Mouse (Mus musculus): ENCODE results near the gene Calml4.
"Not testable (repeated sequence)": the region's sequence is repeated elsewhere in the genome, so short reads cannot be mapped to it uniquely, and the experiment has no call there.

Gene Calml4

DNA sequence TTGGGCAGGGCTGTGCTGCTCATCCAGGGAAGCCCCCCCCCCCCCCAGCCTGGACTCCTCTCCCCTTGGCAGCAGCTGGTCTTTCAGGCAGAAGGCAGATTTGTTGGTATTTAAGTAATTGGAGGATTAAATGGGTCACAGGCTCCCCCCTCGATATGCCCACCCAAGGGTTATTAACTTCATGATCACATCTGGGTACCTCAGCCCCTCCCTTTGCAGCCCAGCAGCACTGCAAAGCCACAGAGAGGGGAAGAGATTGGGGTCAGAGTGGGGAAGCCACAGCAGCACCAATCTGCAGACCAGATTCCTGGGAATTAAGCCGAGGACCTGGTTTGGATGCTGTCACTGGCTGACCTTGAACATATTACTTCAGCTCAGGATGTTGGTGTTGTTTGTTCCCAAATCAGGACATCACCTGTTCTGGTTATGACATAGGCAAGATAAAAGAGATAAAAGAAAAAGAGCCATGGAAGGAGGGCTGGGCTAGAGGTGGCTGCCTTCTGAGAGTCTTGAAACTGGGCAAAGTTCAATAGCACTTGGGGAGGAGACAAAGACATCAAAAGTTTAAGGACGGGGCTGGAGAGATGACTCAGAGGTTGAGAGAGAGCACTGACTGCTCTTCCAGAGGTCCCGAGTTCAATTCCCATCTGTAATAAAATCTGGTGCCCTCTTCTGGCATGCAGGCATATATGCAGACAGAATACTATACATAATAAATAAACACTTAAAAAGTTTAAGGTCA is 22.0 kb upstream of the Calml4 start:
- no peak for DNase-seq

DNA sequence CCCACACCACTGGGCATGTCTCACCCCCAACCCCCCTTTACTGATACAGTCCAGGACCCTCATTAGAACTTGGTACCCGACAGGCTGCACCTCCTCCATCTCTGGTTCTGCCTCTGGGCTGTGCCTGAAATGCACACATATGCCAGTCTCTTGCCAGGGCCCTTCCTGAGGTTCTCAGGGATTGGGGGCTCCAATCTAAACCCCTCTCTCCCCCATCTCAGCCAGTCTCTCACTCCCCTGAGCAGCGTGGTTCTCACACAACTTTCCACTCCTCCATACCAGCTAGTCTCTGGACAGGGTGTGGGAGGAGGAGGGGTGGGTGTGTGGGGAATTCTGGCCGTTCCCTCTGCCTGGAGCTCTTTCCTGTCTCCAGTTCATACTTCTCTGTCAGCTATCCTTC is 20.3 kb upstream of the Calml4 start:
- DNase-seq: no peak

DNA sequence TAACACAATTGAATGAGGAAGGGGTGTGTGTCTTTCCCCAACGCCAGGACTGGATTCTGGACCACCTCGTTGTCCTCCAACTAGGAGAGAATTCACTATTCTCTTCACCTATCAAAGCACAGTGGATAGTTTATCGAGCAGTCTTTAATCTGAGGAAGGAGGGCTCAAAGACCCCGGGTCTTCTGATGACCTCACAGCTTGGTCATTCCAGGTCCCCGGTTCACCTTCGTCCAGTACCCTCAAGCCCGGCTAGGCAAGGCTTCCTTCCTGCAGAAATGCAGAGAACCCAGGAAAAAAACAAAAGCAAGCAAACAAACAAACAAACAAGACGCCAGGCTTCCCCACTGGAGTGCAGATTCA is 19.8 kb upstream of the Calml4 start:
- DNase-seq: no peak

DNA sequence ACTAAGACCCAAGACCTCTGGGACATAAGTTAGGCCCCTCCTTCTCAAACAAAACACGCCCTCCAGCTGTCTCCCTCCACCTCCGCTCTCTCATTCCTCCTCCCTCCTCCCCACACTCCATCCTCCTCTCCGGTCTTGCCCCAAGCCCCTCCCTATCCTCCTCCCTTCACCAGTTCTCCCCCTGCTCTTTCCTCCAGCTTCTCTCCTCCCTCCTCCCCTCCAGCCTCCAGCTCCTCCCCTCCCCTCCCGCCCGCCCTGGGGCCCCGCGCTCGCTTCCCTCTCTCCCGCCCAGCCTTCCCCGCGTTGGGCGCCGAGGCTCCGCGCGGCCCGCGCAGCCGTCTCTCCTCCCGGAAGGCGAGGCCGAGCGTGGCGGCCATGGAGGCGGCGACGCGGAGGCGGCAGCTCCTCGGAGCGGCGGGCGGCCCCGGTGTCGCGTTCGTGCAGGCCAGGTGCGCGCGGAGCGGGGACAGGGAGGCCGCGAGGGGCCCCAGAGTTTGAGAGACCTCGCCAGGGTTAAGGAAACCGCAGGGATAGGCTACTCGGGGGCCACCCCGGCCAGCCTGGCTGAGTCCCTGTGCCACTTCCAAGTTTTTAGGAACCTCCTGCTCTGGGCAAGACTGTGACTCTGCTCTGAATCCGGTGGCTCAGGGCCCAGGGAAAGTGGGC is 19.2 kb upstream of the Calml4 start, which contains the start of gene Cln6:
Gene Cln6, plus strand, starts transcription at position 280 of the 666 bp plus-strand sequence.
- DNase-seq: peak; percentile 86

DNA sequence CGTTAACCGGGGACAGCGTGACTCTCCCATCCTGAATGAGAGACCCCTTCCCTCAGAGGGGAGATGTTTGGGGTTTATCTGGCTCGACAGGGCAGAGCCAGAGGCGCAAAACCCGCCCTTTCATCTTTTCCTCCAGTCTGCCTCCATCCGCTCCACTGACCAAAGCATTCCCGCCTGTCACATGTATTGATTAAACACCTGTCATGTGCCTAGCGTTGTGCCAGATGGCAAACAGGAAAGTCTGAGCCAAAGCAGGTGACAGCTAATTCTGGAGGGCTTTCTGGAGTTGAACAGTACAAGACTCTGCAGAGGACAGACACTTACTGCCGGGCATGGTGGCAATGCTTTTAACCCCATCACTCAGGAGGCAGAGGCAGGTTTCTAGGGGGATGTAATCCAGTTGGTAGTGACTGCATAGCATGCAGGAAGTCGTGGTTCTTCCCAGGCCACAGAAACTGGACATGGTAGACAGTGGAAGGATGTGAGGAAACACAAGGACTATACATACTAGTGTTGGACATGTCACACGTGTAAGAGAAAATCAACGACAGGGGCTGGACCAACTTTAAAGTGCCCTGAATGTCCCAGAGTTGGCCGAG is 18.6 kb upstream of the Calml4 start:
- peak; percentile 68 for DNase-seq

DNA sequence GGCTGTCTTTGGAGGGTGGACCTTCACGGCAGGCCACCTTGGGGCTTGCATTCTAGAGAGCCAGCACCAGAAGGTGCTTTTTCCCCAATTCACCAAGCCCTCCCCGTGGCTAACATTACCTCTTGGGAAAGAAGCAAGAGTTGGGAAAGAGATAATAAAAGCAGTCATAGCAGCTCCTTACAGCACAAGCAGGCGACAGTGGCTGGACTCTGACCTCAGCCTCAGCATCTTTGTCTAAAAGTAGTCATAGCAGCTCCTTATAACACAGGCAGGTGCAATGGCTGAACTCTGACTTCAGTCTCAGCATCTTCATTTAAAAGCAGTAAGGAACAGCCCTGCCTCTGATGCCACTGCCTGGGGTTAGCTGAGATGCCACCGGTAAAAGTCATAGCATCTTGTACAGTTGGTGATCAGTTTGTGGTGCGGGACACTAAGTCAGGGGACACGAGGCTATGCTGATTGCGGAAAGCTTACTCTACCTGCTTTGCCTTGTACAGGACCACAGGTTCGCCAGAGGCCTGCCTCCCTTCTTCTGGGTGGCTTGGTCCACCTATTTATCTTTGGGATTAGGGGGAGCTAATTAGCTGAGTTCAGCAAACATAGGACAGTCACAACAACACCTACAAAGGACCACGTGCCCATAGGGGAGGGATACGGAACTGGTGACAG is 14.4 kb upstream of the Calml4 start:
- no peak for DNase-seq

DNA sequence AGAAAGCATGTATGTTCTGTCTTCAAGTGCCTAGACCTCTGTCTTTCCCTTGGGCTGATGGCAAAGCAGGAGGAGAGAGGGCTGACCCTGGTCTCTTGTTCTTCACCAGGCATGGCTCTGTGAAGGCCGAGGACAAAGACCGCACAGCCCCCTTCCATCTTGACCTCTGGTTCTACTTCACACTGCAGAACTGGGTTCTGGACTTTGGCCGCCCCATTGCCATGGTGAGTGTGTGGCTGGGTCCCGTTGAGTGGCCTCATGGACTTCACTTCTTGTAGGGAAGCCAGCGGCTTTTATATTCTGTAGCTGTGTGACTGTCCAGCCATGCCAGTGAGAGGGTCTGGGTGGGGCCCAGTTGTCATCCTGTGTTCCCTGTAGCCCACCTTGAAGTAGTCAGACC is 13.4 kb upstream of the Calml4 start:
- no peak for DNase-seq

DNA sequence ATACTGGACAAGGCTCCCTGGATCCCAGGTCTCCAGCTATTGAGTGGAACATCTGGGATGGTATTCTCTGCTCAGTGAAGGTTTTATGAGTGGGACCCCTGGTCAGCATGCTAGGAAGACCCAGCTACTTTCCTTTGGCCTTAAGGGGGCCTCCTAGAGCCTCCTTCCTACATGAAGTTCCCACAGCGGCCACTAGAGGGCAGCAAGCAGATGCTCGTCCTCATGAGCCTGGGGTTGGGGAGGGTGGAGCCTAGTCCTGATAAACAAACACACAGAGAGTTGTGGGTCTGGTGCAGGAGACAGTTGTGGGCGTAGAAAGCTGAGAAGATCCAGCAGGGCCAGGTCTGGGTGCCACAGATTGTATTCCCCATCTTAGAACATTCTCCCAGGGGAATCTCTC is 10.2 kb upstream of the Calml4 start:
- DNase-seq: peak; percentile 87

DNA sequence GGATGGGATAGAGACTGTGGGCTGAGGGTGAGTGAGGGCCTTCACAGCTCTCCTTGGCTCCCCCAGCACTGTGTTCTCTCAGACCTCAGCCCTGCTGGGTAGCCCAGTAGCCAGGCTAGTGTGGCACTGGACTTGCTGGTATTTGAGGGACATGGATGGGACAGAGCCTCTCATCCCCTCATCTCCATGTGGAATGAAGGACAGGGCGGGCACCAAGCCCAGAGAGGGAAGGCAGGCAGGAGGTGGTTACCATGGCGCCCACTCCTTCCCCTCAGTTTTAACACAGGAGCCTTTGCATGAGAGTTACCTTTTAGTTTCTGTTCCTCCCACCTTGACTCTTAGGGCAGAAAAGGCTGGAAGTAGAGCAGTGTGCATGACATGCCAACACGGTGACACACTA is 9.2 kb upstream of the Calml4 start:
- DNase-seq: no peak

DNA sequence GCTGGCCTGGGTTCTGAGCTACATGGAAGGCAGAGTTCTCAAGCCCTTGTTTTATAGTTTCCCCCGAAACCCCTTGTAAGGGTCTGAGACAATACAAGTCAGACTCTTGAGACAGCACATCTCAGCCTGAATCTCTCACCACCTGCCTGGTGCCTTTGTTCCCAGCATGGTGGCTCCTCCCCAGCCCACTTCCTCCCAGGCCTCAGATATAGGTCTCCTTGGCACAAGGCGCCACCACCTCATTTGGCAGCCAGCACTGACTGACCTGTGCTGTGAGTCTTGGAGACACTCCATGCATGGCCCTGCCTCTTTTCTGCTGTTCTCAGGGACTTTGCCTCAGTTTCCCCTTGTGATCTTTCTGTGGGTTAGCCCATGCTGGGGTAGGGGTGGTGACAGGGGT is 6.3 kb upstream of the Calml4 start:
- DNase-seq: no peak

DNA sequence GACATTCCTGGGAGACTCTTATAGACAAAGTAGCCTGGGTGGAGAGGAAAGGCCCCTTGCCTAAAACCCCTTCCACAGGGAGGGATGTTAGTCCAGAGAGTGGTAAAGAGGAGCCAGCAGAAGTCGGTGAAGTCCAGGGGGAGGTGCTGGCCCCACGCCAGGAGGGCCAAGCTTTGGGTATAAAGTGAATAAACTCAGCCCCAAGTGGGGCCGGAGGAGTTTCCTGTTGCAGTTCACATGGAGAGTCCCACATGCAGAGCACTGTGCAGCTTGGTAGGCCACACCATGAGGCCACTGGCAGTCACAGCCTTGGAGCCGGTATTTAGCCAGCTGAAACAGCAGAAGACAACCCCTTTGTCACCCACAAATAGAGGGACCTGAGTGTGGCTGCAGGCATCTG is 3.4 kb upstream of the Calml4 start:
- DNase-seq: no peak

DNA sequence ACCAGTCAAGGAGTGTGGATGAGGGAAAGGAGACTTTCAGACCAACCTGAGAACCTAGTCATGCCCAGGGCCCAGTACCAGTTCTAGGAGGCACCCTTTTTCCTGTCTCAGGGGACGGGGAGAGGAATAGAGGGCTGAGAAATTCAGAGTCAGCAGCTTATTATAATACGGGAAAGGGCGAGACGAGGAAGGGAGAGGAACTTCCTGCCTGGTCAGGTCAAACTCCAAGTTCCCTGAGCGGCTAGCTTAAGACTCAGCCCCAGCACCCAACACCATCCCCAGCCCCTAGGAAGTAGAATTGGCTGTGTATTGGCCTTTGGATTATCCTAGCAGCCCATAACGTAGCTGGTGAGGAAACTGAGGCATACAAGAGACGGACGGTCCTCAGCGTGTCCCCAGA is 664 bp upstream of the Calml4 start:
- DNase-seq: no peak

DNA sequence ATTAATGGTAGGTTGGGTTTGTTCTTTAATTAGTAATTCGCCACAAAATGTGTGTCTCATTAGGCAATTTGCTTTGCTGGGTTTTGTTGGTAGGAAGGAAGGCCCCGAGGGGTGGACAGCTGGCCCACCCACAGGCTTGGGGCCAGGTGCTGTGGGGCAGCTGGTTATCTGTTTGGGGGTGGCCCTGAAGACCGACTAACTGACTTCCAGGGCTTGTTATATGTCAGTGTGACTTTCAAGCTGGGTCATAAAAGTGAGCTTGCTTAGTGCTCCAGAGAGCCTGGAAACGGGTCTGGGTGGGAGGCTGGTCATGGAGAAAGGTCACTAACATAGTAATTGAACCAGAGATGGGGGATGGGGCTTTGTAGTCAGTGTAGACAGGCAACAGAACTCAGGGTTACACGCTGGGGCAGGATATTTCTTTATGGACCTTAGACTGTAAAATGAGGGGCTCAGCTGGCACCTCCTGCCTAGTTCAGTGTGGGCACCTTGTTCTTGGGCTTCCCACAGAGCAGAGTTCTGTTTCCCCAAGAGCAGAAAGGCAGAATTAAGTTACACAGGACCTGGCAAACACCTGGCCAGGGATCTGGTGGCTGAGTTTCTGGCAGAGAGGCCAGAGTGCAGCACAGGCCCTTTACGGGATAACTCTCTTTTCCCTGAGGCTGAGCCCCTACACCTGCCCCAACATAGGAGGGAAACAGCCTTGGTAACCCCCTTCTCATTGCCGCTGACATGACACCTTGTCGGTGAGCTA is 563 bp downstream of the Calml4 start:
- peak; percentile 57 for DNase-seq

DNA sequence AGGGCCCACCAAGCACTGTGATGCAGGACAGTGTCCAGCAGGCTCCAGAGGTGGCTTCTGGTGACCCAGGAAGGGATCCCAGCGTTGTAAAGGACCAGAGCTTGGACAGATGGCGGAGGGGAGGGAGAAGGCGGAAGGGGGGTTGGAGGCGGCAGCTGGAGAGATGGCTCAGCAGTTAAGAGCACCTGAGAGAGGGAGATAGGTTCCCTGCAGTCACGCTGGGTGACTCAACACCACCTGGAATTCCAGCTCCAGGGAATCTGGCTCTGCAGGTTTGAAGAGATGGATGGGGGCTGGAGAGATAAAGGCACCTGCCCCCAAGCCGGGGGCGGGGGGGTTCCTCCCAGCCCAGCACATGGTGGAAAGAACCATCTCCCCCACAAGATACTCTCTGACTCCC is 2.2 kb downstream of the Calml4 start:
- not testable (repeated sequence) for DNase-seq

DNA sequence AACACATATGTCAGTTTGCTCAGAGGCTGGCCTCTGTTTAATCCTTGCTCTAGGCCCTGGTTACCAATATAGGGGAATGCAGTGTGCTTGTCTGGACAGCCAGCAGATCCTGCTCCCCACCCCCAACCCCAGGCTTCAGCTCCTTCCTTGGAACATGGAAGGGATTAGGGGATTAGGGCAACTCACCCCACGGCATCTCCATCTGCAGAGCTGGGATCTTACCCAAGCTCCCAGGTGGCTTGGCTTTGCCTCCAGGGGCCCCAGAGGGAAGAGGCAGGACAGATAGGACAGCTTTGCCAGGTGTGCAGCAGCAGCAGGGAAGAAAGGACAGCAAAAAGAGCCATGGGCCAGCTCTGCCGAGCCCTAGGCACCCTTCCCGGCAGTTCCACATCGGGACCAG is 3.0 kb downstream of the Calml4 start:
- DNase-seq: no peak

DNA sequence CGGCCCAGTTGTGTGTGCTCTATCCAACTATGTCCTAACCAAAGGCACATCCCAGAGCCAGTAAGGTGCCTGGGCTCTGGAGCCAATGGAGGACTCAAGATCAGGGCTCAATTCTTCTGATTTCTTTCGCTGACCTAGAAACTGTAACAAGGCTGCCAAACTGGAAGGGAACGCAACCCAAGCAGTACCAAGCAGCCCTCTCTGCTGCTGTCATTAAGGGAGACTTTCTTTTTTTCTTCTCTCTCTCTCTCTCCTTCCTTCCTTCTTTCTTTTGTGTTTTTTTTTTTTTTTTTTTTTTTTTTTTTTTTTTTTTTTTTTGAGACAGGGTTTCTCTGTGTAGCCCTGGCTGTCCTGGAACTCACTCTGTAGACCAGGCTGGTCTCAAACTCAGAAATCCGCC is 11.4 kb downstream of the Calml4 start:
- not testable (repeated sequence) for DNase-seq

DNA sequence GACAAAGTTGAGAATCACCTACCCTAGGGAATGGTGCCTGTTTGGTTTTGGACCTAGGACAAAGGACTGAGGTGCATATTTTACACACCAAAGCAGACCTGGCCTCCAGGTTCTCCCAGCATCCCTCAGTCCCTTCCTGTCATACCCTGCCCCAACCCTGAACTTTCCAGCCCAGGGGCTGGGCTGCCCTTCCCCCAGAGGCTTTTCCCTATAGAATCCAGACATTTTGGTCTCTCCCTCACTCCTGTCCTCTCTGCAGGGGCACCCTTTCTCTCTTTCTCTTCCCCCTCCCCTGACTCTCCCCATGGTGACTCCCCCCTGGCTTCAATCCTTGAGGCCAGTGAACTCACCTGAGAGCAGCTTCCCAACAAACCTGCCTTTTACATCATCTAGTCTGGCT is 12.8 kb downstream of the Calml4 start:
- DNase-seq: no peak

DNA sequence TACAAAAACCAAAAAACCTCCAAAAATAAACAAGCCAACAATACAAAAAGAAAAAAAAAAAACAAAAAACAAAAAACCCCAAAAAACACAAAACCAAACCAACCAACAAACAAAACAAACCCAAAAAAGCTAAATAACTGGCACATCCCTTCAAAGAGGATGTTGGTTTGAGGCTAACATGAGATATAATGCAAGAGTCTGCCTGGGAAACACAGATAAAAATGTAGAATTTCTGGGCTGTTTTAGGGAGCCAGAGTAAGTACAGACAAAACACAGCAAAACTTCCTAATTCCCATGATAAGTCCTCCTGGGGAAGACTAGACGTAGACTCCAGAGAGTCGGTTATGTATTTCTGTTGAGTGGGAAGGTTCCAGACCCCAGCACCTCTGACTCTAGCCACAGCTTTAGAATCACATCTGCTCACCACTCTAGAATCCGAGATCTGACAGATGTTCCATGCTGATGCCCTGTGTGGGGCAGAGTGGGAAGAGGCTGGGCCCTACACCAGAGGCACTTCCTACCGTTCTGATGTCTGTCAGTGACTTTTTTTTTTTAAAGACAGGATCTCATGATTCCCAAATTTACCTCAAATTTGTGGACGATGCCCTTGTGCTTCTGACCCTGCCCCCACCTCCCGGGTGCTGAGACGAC is 19.2 kb downstream of the Calml4 start:
- DNase-seq: no peak

DNA sequence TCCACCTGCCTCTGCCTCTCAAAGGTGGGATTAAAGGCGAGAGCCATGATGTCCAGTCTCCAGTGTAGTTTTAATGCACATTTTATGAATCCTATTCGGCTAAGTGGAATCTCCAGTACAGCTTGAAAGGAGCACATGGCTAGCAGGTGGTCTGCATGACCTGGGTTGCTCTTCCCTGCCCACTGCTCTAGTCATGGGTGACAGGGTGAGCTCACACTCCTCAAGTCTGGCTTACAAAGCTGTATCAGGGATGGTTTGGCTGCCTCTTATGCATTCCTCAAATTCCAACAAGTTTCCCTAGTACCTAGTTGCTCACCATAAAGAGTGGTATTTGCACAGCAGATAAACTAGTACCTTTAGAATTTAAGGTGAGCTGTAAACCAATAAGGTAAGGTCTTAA is 19.9 kb downstream of the Calml4 start:
- no peak for DNase-seq

DNA sequence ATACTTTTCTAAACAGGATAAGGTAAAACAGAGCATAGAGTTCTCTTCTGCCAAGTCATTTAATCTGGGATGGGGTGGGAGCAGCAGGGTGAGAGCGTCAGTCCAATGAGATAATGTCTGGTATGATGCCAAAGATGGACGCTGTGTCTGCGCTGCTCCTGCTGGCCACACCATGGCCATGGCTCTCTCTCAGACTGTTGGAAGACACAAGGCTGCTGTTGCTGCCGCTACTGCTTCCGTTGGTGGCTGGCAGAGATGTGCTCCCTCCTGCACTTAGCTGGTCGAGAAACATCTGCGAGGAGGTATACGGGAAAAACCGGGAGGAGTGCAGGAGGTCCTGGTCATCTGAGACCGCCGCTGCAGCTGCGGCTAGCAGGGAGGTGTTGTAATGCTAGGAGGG is 24.0 kb downstream of the Calml4 start:
- no peak for DNase-seq

DNA sequence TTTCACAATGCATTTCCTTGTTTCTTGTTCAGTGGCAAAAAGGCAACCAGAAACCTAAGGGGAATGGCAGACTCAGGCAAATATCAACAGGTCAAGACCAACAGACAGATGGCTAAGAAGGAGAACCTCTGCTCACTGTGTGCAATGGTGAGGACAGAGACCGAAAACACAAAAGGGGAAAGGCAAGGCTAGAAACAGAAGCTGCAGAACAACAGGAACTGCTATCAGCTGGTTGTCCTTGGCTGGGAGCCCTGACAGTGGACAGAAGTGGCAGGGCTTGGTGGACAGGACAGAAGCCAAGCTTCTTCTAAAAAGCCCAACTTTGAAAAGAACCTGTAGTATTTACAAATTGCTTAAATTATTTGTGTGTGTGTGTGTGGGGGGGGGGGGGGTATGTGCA is 36.6 kb downstream of the Calml4 start:
- DNase-seq: no peak

DNA sequence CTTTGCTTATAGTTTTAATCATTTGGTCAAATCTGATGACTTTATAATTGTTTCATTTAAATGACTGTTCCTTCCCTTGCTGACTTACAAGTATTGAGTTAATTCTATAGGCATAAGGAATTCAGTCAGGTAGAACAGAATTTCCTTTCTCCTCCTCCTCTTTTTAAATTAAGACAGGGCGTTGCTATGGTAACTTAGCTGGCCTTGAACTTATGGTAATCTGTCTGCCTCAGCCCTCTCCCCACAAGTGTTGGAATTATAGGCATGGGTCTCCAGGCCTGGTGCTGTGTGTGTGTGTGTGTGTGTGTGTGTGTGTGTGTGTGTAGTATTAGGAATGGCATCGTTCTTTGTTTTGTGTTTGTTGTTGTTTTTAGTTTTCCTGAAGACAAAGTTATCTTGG is 43.9 kb downstream of the Calml4 start:
- DNase-seq: peak; percentile 54

DNA sequence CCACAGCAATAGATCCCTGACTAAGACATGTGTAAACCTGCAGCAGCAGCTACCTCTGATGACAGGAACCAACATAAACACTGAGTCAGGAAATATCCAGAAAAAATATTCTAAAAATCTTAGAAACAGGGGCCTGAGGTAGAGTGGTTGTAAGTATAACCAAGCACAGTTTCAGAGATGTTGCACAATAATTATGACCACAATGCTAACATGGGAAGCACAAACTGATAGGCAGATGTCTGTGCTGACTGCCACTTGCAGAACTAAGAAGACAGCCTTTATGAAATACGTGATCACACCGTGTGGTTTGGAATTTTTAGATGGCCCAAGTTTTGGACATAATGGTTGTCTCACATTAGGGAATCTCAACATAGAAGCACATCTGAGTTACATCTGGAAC is 46.0 kb downstream of the Calml4 start:
- DNase-seq: no peak

Measured in embryo, embryonic 11 days (tissue).